Mouse (Mus musculus): ENCODE results near the gene Xbp1. TPM values are rescaled to one million over a fixed set of nuclear protein-coding genes. Genes with fewer than 3 reads are reported as not detected.

Xbp1 gene
- total and polyA plus RNA-seq, 3 experiments, result 111 to 133 (median 131) TPM

DNA sequence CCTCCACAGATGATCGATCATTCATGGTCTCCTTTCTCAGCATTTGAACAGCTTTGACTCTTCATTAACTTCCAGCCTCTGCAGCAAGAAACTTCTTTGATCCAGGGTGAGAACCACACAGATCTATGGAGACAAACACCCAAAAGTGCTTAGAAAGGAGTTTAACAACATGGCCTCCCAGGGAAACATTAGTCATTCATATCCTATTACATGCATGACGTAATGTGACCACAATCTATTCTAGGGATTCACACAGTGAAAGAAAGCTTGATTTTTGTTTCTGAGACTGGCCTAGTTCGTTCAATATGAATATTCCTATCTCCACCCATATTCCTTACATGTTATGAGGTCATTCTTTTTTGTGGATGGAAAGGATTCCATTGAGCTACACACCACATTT lies 45.1 kb downstream of the Xbp1 start:
- dilution Hi-C loops (cut with MboI; ENCODE audit: extremely low pct_ligation_motif_present, extremely low pct_unique_long_range_greater_than_20kb, low sequenced_read_pairs), result no loop called here
- Histone ChIP-seq H3K27me3 (replicated peaks) (peaks cover 4% of the 10 kb centered on the region), H3K4me1 (ENCODE audit: control insufficient read depth in 1 of 2, insufficient read depth in 2 of 2) (peaks cover 0 to 15% of the 10 kb centered on the region in 2 experiments; a peak in 2 of 4 replicates), H3K36me3 (replicated peaks in 1 of 2; ENCODE audit: control insufficient read depth in 1 of 2, insufficient read depth in 1 of 2, low read length in 1 of 2) (no peaks in the 10 kb centered on the region), H3K4me2 (ENCODE audit: insufficient read depth, low read depth, poor library complexity, severe bottlenecking) (no peak overlapping the region), H3K27ac (ENCODE audit: insufficient read depth, low read depth) (no peak overlapping the region), H3K79me2 (replicated peaks; ENCODE audit: control insufficient read depth, extremely low read depth, insufficient read depth, poor library complexity, severe bottlenecking) (no peaks in the 10 kb centered on the region), H3K9ac (ENCODE audit: insufficient read depth, low read depth) (no peak overlapping the region), H3K4me3 (replicated peaks in 1 of 3; ENCODE audit: low read depth in 2 of 3, low read length in 2 of 3, poor library complexity in 1 of 3) (no peak overlapping the region), H3K9me3 (replicated peaks; ENCODE audit: low read length) (peaks cover 6% of the 10 kb centered on the region)
- TF ChIP-seq JUN (IDR thresholded peaks at IDR 0.05; ENCODE audit: insufficient read depth, low read depth, low read length), result 0 out of 2 replicates have a peak, but pooled peaks have one; percentile 20
- no peak for TF ChIP-seq CHD1 (IDR thresholded peaks at IDR 0.05; ENCODE audit: low read depth, low read length)
- DNase-seq (ENCODE audit: extremely low read depth), result no peak
- in situ Hi-C loops (cut with MboI; ENCODE audit: low pct_ligation_motif_present, low pct_unique_long_range_greater_than_20kb, low sequenced_read_pairs), result loop anchor here (10.0 kb wide), 1 partner anchor 69 kb away; no protein-coding TSS in a partner anchor

DNA sequence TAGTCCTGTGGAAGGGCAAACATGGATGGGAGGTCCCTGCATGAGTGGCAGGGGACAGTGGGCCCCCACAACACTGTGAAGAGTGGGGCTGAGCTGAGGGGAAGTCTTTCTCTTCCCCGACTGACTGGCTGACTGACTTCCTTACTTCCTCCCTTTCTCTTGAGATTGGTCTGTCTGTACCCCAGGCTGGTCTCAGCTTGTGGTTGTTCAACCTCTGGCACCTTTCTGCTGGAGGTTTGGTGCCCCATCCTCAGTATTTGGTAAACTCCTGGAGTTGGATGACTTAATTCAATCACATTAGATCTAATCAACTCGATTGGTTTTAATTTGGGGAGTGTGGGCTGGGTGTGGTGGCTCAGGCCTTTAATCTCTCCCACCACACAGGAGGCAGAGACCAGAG lies 46.0 kb downstream of the Xbp1 start:
- Histone ChIP-seq H3K79me2 (replicated peaks; ENCODE audit: control insufficient read depth, extremely low read depth, insufficient read depth, poor library complexity, severe bottlenecking) (no peaks in the 10 kb centered on the region), H3K9ac (ENCODE audit: insufficient read depth, low read depth) (no peak overlapping the region), H3K4me3 (replicated peaks in 1 of 3; ENCODE audit: low read depth in 2 of 3, low read length in 2 of 3, poor library complexity in 1 of 3) (no peak overlapping the region), H3K4me1 (ENCODE audit: control insufficient read depth in 1 of 2, insufficient read depth in 2 of 2) (peaks cover 0 to 15% of the 10 kb centered on the region in 2 experiments; a peak in 2 of 4 replicates), H3K36me3 (replicated peaks in 1 of 2; ENCODE audit: control insufficient read depth in 1 of 2, insufficient read depth in 1 of 2, low read length in 1 of 2) (no peaks in the 10 kb centered on the region), H3K9me3 (replicated peaks; ENCODE audit: low read length) (peaks cover 6% of the 10 kb centered on the region), H3K27ac (ENCODE audit: insufficient read depth, low read depth) (no peak overlapping the region), H3K4me2 (ENCODE audit: insufficient read depth, low read depth, poor library complexity, severe bottlenecking) (no peak overlapping the region), H3K27me3 (replicated peaks) (peaks cover 4% of the 10 kb centered on the region)
- dilution Hi-C loops (cut with MboI; ENCODE audit: extremely low pct_ligation_motif_present, extremely low pct_unique_long_range_greater_than_20kb, low sequenced_read_pairs) (no loop called here), in situ Hi-C loops (cut with MboI; ENCODE audit: low pct_ligation_motif_present, low pct_unique_long_range_greater_than_20kb, low sequenced_read_pairs) (loop anchor here (10.0 kb wide), 1 partner anchor 68 kb away; no protein-coding TSS in a partner anchor)
- DNase-seq (ENCODE audit: extremely low read depth), result no peak
- no peak for TF ChIP-seq USF2 (conservative IDR thresholded peaks at IDR 0.05; ENCODE audit: low read depth, low read length)
- TF ChIP-seq TCF12 (IDR thresholded peaks at IDR 0.05; ENCODE audit: low read depth, low read length), result no peak
- no peak for TF ChIP-seq MAFK (IDR thresholded peaks at IDR 0.05; ENCODE audit: insufficient replicate concordance, low read length)
- TF ChIP-seq E2F4 (IDR thresholded peaks at IDR 0.05; ENCODE audit: insufficient replicate concordance, low read depth, low read length), result no peak
- TF ChIP-seq NELFE (IDR thresholded peaks at IDR 0.05; ENCODE audit: low read depth, low read length), result no peak
- TF ChIP-seq JUND (conservative IDR thresholded peaks at IDR 0.05; ENCODE audit: low read depth, low read length), result no peak
- no peak for TF ChIP-seq POLR2AphosphoS2 (IDR thresholded peaks at IDR 0.05; ENCODE audit: low read depth, low read length)
- TF ChIP-seq KAT2A (IDR thresholded peaks at IDR 0.05; ENCODE audit: insufficient replicate concordance, low read length), result no peak
- no peak for TF ChIP-seq MAX (IDR thresholded peaks at IDR 0.05; ENCODE audit: low read length)
- TF ChIP-seq ZMIZ1 (IDR thresholded peaks at IDR 0.05; ENCODE audit: low read depth, low read length), result no peak

DNA sequence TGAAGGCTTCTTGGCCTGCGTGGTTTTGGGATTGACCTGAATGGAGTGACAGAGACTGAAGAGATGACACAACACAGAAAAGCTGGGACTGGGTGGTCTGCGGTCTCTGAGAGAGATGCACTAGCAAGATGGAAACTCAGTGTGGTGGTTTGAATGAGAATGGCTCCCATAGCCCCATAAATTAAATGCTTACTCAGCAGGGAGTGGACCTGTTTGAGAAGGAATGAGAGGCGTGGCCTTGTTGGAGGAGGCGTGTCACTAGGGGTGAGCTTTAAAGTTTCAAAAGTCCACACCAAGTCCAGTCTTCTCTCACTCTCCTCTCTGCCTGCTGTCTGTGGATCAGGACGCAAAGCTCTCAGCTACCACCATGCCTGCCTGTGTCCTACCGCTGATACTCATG lies 47.2 kb downstream of the Xbp1 start:
- H3K4me2 ChIP-seq (ENCODE audit: insufficient read depth, low read depth, poor library complexity, severe bottlenecking), result no peak overlapping the region
- H3K4me1 ChIP-seq (ENCODE audit: control insufficient read depth in 1 of 2, insufficient read depth in 2 of 2), result peaks cover 0 to 15% of the 10 kb centered on the region in 2 experiments; a peak in 2 of 4 replicates
- H3K9ac ChIP-seq (ENCODE audit: insufficient read depth, low read depth), result no peak overlapping the region
- H3K9me3 ChIP-seq (replicated peaks; ENCODE audit: low read length), result peaks cover 6% of the 10 kb centered on the region
- no peak for DNase-seq (ENCODE audit: extremely low read depth)
- no peaks in the 10 kb centered on the region for H3K27me3 ChIP-seq (replicated peaks)
- no peaks in the 10 kb centered on the region for H3K36me3 ChIP-seq (replicated peaks in 1 of 2; ENCODE audit: control insufficient read depth in 1 of 2, insufficient read depth in 1 of 2, low read length in 1 of 2)
- TF ChIP-seq ZC3H11A (IDR thresholded peaks at IDR 0.05; ENCODE audit: low read depth, low read length), result no peak
- TF ChIP-seq CTCF (conservative IDR thresholded peaks at IDR 0.05 in 1 of 2, IDR thresholded peaks at IDR 0.05 in 1 of 2; ENCODE audit: low read depth in 2 of 2, low read length in 2 of 2), result no peak
- no peak for TF ChIP-seq KAT2A (IDR thresholded peaks at IDR 0.05; ENCODE audit: insufficient replicate concordance, low read length)
- no peak for TF ChIP-seq USF1 (IDR thresholded peaks at IDR 0.05; ENCODE audit: low read depth, low read length)
- no peak for TF ChIP-seq RAD21 (IDR thresholded peaks at IDR 0.05; ENCODE audit: low read depth, low read length)
- TF ChIP-seq PAX5 (IDR thresholded peaks at IDR 0.05; ENCODE audit: low read length), result no peak
- no peak for TF ChIP-seq JUND (conservative IDR thresholded peaks at IDR 0.05; ENCODE audit: low read depth, low read length)
- TF ChIP-seq NELFE (IDR thresholded peaks at IDR 0.05; ENCODE audit: low read depth, low read length), result no peak
- no peak for TF ChIP-seq BHLHE40 (IDR thresholded peaks at IDR 0.05; ENCODE audit: low read depth, low read length)
- TF ChIP-seq ETS1 (conservative IDR thresholded peaks at IDR 0.05; ENCODE audit: low read depth, low read length), result no peak
- TF ChIP-seq POLR2A (IDR thresholded peaks at IDR 0.05; ENCODE audit: low read depth, low read length), result no peak
- no peak for TF ChIP-seq JUN (IDR thresholded peaks at IDR 0.05; ENCODE audit: insufficient read depth, low read depth, low read length)
- no peak for TF ChIP-seq MYC (IDR thresholded peaks at IDR 0.05; ENCODE audit: low read depth, low read length)
- no peak for TF ChIP-seq MAX (IDR thresholded peaks at IDR 0.05; ENCODE audit: low read length)
- no peak for TF ChIP-seq MAFK (IDR thresholded peaks at IDR 0.05; ENCODE audit: insufficient replicate concordance, low read length)
- no peak for TF ChIP-seq CHD1 (IDR thresholded peaks at IDR 0.05; ENCODE audit: low read depth, low read length)
- TF ChIP-seq SMC3 (IDR thresholded peaks at IDR 0.05; ENCODE audit: low read depth, low read length), result no peak
- no peak for TF ChIP-seq ZKSCAN1 (IDR thresholded peaks at IDR 0.05; ENCODE audit: borderline replicate concordance, low read depth, low read length)
- no peak for TF ChIP-seq UBTF (IDR thresholded peaks at IDR 0.05; ENCODE audit: low read depth, low read length)
- no peak for TF ChIP-seq ZMIZ1 (IDR thresholded peaks at IDR 0.05; ENCODE audit: low read depth, low read length)
- in situ Hi-C loops (cut with MboI; ENCODE audit: low pct_ligation_motif_present, low pct_unique_long_range_greater_than_20kb, low sequenced_read_pairs), result loop anchor here (10.0 kb wide), 1 partner anchor 67 kb away; no protein-coding TSS in a partner anchor
- H3K4me3 ChIP-seq (replicated peaks in 1 of 3; ENCODE audit: low read depth in 2 of 3, low read length in 2 of 3, poor library complexity in 1 of 3), result no peak overlapping the region
- H3K27ac ChIP-seq (ENCODE audit: insufficient read depth, low read depth), result no peak overlapping the region
- dilution Hi-C loops (cut with MboI; ENCODE audit: extremely low pct_ligation_motif_present, extremely low pct_unique_long_range_greater_than_20kb, low sequenced_read_pairs), result no loop called here
- no peaks in the 10 kb centered on the region for H3K79me2 ChIP-seq (replicated peaks; ENCODE audit: control insufficient read depth, extremely low read depth, insufficient read depth, poor library complexity, severe bottlenecking)
